Mouse (Mus musculus) testis, adult 2 months (tissue): Measurements from ENCODE around the gene Fat3. TPM values are rescaled to one million over a fixed set of nuclear protein-coding genes. Genes with fewer than 3 reads are reported as not detected.

ENCODE experiments used
- H3K27ac ChIP-seq: fragments of 200-500 bp; 2 replicates; pipeline ENCODE4 v1.5.1; 2012; ENCODE audit warnings: low read depth, low read length; ENCODE audit not compliant: control insufficient read depth, insufficient read depth
- H3K27me3 ChIP-seq: fragments of 200-500 bp; 2 replicates; pipeline ENCODE4 v1.6.1; 2012; ENCODE audit warnings: mild to moderate bottlenecking, low read length, moderate library complexity; ENCODE audit not compliant: control insufficient read depth, insufficient read depth
- H3K36me3 ChIP-seq: fragments of 200-500 bp; 2 replicates; pipeline ENCODE4 v1.6.1; 2012; ENCODE audit warnings: mild to moderate bottlenecking, low read length; ENCODE audit not compliant: control insufficient read depth, insufficient read depth
- H3K4me1 ChIP-seq: fragments of 200-500 bp; 2 replicates; pipeline ENCODE4 v1.6.1; 2012; ENCODE audit warnings: low read length; ENCODE audit not compliant: control insufficient read depth, insufficient read depth
- H3K4me3 ChIP-seq: fragments of 200-500 bp; 2 replicates; pipeline ENCODE4 v1.5.1; 2012; ENCODE audit warnings: low read depth, mild to moderate bottlenecking, low read length, moderate library complexity, mixed read lengths; ENCODE audit not compliant: control insufficient read depth
- CTCF ChIP-seq: fragments of 200-500 bp; IDR thresholded peaks from 2 replicates; pipeline ENCODE4 v1.5.1; 2012; ENCODE audit warnings: low read depth, mild to moderate bottlenecking, inconsistent platforms, low read length, moderate library complexity; ENCODE audit not compliant: control insufficient read depth, insufficient read depth, insufficient replicate concordance
- POLR2A ChIP-seq: fragments of 200-500 bp; IDR thresholded peaks from 2 replicates; pipeline ENCODE4 v1.6.1; 2012; ENCODE audit warnings: low read depth, mild to moderate bottlenecking, inconsistent platforms, low read length, moderate library complexity; ENCODE audit not compliant: control insufficient read depth
- polyA plus RNA-seq: library from polyadenylated mRNA; depleted of rRNA; stranded (reverse); fragments of >200 nt; gene quantifications from 2 replicates; pipeline ENCODE4 v1.2.3, GENCODE M21; 2012

The Fat3 gene
- polyA plus RNA-seq, 1 experiment, result 1.7 TPM

DNA sequence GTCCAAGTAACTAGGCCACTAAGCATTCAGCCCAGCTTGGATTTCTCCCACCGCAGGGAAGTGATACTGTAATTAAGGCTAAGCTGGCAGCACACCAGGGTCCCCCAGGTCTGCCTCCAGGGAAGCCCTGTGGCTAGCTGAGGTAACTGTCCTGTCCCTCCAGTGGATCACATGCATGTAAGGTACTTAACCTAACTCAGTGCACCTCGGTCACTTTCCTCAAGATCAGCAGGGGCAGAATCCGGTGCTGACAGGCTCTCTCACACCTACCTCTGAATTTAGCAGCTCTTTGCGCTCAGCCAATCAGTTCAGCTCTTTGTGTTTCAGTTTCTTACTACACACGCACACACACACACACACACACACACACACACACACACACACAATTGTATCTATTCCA, 639.7 kb downstream of the Fat3 start:
- H3K36me3 ChIP-seq, result no peaks in the 10 kb centered on the region
- H3K27ac ChIP-seq, result no peak overlapping the region
- no peaks in the 10 kb centered on the region for H3K4me1 ChIP-seq
- no peaks in the 10 kb centered on the region for H3K27me3 ChIP-seq
- TF ChIP-seq POLR2A (no peak), CTCF (no peak)
- H3K4me3 ChIP-seq, result no peak overlapping the region
